Mouse (Mus musculus) testis, adult 2 months (tissue): ENCODE measurements around the gene Kif16b.

Experiments
- CTCF ChIP-seq: fragments of 200-500 bp; IDR thresholded peaks from 2 replicates; pipeline ENCODE4 v1.5.1; 2012; ENCODE audit warnings: low read depth, mild to moderate bottlenecking, inconsistent platforms, low read length, moderate library complexity; ENCODE audit not compliant: control insufficient read depth, insufficient read depth, insufficient replicate concordance
- POLR2A ChIP-seq: fragments of 200-500 bp; IDR thresholded peaks from 2 replicates; pipeline ENCODE4 v1.6.1; 2012; ENCODE audit warnings: low read depth, mild to moderate bottlenecking, inconsistent platforms, low read length, moderate library complexity; ENCODE audit not compliant: control insufficient read depth

DNA sequence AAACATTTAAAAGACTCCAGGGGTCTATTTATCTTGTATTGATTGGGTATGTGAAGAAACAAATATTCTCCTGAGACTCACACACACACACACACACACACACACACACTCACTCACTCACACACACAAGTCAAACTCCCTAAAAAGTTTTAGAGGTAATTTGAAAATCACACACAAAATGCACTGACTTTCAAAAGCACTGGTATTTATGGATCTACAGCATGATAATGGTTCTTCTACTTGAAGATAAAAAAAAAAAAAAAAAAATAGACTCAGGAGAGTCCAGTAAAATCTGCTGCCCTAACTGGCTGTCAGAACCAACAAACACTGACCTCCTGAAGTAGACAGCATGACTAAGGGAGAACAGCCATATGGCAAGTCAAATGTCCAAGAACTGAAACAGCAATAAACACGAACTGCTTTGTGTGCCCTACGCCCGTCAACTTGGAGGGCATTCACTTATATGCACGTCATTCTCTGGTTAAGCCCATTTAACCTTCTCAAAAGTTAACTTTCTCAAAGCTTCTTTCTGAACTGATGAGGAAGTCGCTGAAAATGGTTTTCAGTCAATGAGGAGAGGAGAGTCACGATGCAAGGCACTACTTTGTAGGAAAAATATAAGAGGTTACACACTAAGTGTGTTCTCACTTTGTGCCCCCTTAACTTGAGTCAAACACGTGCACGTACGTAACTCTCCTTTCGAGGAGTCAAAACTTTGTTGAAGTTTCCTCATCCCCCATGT lies 1.0 kb downstream of the Kif16b start:
- TF ChIP-seq CTCF = no peak
- no peak for TF ChIP-seq POLR2A
